In the genomic region with DNA sequence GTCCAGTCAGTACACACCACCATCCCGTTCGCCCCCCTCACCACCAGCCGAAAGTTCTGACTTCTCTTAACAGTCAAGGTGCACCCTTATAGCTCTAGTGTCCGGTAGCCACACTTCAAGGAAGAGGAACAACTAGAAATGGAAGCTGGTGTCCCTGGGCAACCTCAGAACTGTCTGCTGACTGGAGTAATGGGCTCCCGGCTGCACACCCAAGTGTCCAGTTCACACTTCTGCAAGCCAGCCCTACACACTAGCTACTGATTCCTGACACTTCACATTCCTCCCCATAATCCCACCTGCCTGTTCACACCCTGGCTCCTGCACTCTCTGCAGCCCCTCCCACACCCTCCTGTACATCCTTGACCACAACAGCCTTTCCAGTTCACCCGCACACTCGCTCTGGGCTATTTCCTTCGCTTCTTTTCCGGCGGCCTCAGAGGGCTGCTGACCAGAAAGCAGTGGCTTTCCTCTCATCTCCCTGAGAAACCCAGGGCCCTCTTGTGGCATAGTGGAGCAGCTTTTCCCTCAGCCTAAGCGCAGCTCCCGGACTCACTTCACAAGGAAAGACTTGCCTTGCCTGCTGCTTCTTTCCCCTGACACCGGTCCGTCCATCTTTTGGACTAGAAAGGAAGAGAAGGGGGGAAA, we compare ENCODE assay signal across 8 mouse cellular contexts. TPM values are rescaled to one million over a fixed set of nuclear protein-coding genes. Genes with fewer than 3 reads are reported as not detected.
A peak's percentile ranks its signal among the peaks of the same experiment; 100 is the strongest.
DNase-seq lines count a peak whose midpoint lies in the region; ATAC-seq lines count a peak whose summit lies in the region.

No protein-coding gene starts in this region.

- H3K4me3 ChIP-seq in embryonic facial prominence, embryonic 15.5 days (replicated peaks): peak overlapping the region; percentile 88
- H3K4me3 ChIP-seq in kidney, embryonic 14.5 days (ENCODE audit: low read length): peak overlapping the region; percentile 84

- peak overlapping the region; percentile 76 for H3K27ac ChIP-seq in embryonic facial prominence, embryonic 15.5 days (replicated peaks)
- H3K27ac ChIP-seq in kidney, embryonic 14.5 days (ENCODE audit: low read depth, low read length): peak overlapping the region; percentile 38; the same call in 1 of the 2 replicates

- peak overlapping the region; percentile 85 for H3K4me2 ChIP-seq in embryonic facial prominence, embryonic 15.5 days (replicated peaks)
- H3K4me2 ChIP-seq in kidney, embryonic 14.5 days (replicated peaks; ENCODE audit: low read depth, low read length): peak overlapping the region; percentile 93

- 16% methylated on average over 14 of the region's 14 CpGs for WGBS in embryonic facial prominence, embryonic 15.5 days
- WGBS in kidney, embryonic 14.5 days: 18% methylated on average over 14 of the region's 14 CpGs

- peaks cover 86% of the 10 kb centered on the region for H3K4me1 ChIP-seq in embryonic facial prominence, embryonic 15.5 days
- peaks cover 60% of the 10 kb centered on the region for H3K4me1 ChIP-seq in kidney, embryonic 14.5 days (ENCODE audit: control insufficient read depth, insufficient read depth, low read length)

- H3K36me3 ChIP-seq in embryonic facial prominence, embryonic 15.5 days: no peaks in the 10 kb centered on the region
- no peaks in the 10 kb centered on the region for H3K36me3 ChIP-seq in kidney, embryonic 14.5 days (ENCODE audit: control insufficient read depth, insufficient read depth, low read length)

- H3K9ac ChIP-seq in embryonic facial prominence, embryonic 15.5 days: no peak overlapping the region
- peak overlapping the region; percentile 20; the same call in 1 of the 2 replicates for H3K9ac ChIP-seq in kidney, embryonic 14.5 days (ENCODE audit: low read depth, low read length)

- peak; percentile 59 for DNase-seq in adrenal gland, adult 2 months
- DNase-seq in adrenal gland, adult 8-10 months: no peak
- peak; percentile 40 for DNase-seq in 416B (ENCODE audit: low read depth)
- DNase-seq in lung, postnatal 4 days: peak; percentile 72
- no peak for DNase-seq in right cerebral cortex, adult 18-20 months
- no peak for DNase-seq in gastrocnemius, adult 18-20 months (ENCODE audit: low spot score)

- H3K27me3 ChIP-seq in embryonic facial prominence, embryonic 15.5 days: no peaks in the 10 kb centered on the region
- H3K27me3 ChIP-seq in kidney, embryonic 14.5 days (ENCODE audit: control insufficient read depth, insufficient read depth, low read length): no peaks in the 10 kb centered on the region

- no peak for ATAC-seq in embryonic facial prominence, embryonic 15.5 days (ENCODE audit: insufficient number of reproducible peaks, low FRiP score, low TSS enrichment, low read depth)
- no peak for ATAC-seq in kidney, embryonic 14.5 days (ENCODE audit: low FRiP score, low TSS enrichment)

- H3K9me3 ChIP-seq in embryonic facial prominence, embryonic 15.5 days (replicated peaks): no peaks in the 10 kb centered on the region
- no peaks in the 10 kb centered on the region for H3K9me3 ChIP-seq in kidney, embryonic 14.5 days (ENCODE audit: control insufficient read depth, low read length)

RNA-seq across cellular contexts. Expression of a gene that starts 2.0 kb away (rescaled TPM):
- total RNA-seq in adrenal gland, adult 2 months (2021): not detected
- not detected in 2 replicates for polyA plus RNA-seq in adrenal gland, adult 2 months (2012; rRNA removed)
- total RNA-seq in adrenal gland, adult 8-10 months (2022): not detected
- not detected in 2 replicates for polyA plus RNA-seq in embryonic facial prominence, embryonic 15.5 days (2015; fragmentation: Nextera tagmentation; extraction: Ambion mirVana)
- not detected in 2 replicates for polyA plus RNA-seq in kidney, embryonic 14.5 days (2014; fragmentation: Nextera tagmentation; extraction: Ambion mirVana)
- not detected for total RNA-seq in gastrocnemius, adult 18-20 months (2021)

RNA-seq across cellular contexts. Expression of a gene that starts 2.1 kb away (rescaled TPM):
- 1 to 10 TPM; 5.5 to 9.0 TPM for total RNA-seq in adrenal gland, adult 2 months (2021)
- polyA plus RNA-seq in adrenal gland, adult 2 months (2012; rRNA removed): 16.3 and 19.3 TPM in 2 replicates
- 10 to 100 TPM in 1 of 4 experiments, 1 to 10 TPM in 3; 4.5 to 14.4 (median 7.6) TPM for total RNA-seq in adrenal gland, adult 8-10 months (2022)
- 10.1 and 10.2 TPM in 2 replicates for polyA plus RNA-seq in embryonic facial prominence, embryonic 15.5 days (2015; fragmentation: Nextera tagmentation; extraction: Ambion mirVana)
- 5.7 and 5.9 TPM in 2 replicates for polyA plus RNA-seq in kidney, embryonic 14.5 days (2014; fragmentation: Nextera tagmentation; extraction: Ambion mirVana)
- total RNA-seq in gastrocnemius, adult 18-20 months (2021): under 1 TPM; 0.34 to 0.47 TPM

RNA-seq across cellular contexts. Expression of a gene that starts 14.7 kb away (rescaled TPM):
- total RNA-seq in adrenal gland, adult 2 months (2021): 10 to 100 TPM in 1 of 2 experiments, 1 to 10 TPM in 1; 6.9 to 12.3 TPM
- 16.4 and 17.2 TPM in 2 replicates for polyA plus RNA-seq in adrenal gland, adult 2 months (2012; rRNA removed)
- 10 to 100 TPM in 3 of 4 experiments, 1 to 10 TPM in 1; 8.7 to 14.3 (median 11.9) TPM for total RNA-seq in adrenal gland, adult 8-10 months (2022)
- polyA plus RNA-seq in embryonic facial prominence, embryonic 15.5 days (2015; fragmentation: Nextera tagmentation; extraction: Ambion mirVana): 33.6 and 35.0 TPM in 2 replicates
- polyA plus RNA-seq in kidney, embryonic 14.5 days (2014; fragmentation: Nextera tagmentation; extraction: Ambion mirVana): 34.7 and 39.5 TPM in 2 replicates
- 1 to 10 TPM; 2.6 to 2.8 TPM for total RNA-seq in gastrocnemius, adult 18-20 months (2021)

RNA-seq across cellular contexts. Expression of a gene that starts 15.5 kb away (rescaled TPM):
- total RNA-seq in adrenal gland, adult 2 months (2021): 10 to 100 TPM; 41.9 to 52.3 TPM
- polyA plus RNA-seq in adrenal gland, adult 2 months (2012; rRNA removed): 112 and 146 TPM in 2 replicates
- total RNA-seq in adrenal gland, adult 8-10 months (2022): 10 to 100 TPM; 39.0 to 53.5 (median 52.4) TPM
- polyA plus RNA-seq in embryonic facial prominence, embryonic 15.5 days (2015; fragmentation: Nextera tagmentation; extraction: Ambion mirVana): 33.5 and 34.0 TPM in 2 replicates
- 26.4 and 28.2 TPM in 2 replicates for polyA plus RNA-seq in kidney, embryonic 14.5 days (2014; fragmentation: Nextera tagmentation; extraction: Ambion mirVana)
- total RNA-seq in gastrocnemius, adult 18-20 months (2021): 10 to 100 TPM; 16.3 to 17.8 TPM

RNA-seq across cellular contexts. Expression of a gene that starts 24.3 kb away (rescaled TPM):
- total RNA-seq in adrenal gland, adult 2 months (2021): 100 to 1,000 TPM; 342 to 392 TPM
- polyA plus RNA-seq in adrenal gland, adult 2 months (2012; rRNA removed): 443 and 514 TPM in 2 replicates
- total RNA-seq in adrenal gland, adult 8-10 months (2022): 100 to 1,000 TPM; 371 to 396 (median 387) TPM
- polyA plus RNA-seq in embryonic facial prominence, embryonic 15.5 days (2015; fragmentation: Nextera tagmentation; extraction: Ambion mirVana): 745 and 794 TPM in 2 replicates
- polyA plus RNA-seq in kidney, embryonic 14.5 days (2014; fragmentation: Nextera tagmentation; extraction: Ambion mirVana): 987 and 1,041 TPM in 2 replicates
- total RNA-seq in gastrocnemius, adult 18-20 months (2021): 100 to 1,000 TPM; 200 to 201 TPM

Comparison
In these comparisons a context has a peak if more than half of its experiments do, and no peak if none do; other contexts are left out.
1. DNase-seq: peak in adrenal gland, adult 2 months (single experiment), 416B (single experiment) and lung, postnatal 4 days (2 of 2); none in adrenal gland, adult 8-10 months (single experiment), right cerebral cortex, adult 18-20 months (single experiment) and gastrocnemius, adult 18-20 months (single experiment).